Mouse (Mus musculus) kidney, postnatal 14 days (tissue): ENCODE measurements around the gene Lmbr1l.

Source experiments
- DNase-seq: peaks from one replicate; pipeline ENCODE4 v3.0.0; 2022; ENCODE audit warnings: mixed read lengths

Gene Lmbr1l

GRCm38 (mm10) chr15:98868346-98869063, 49.5 kb downstream of the Lmbr1l start:
- DNase-seq, result no peak

- DNase-seq, result peak; percentile 72
Measured at GRCm38 (mm10) chr15:98867321-98867720, 50.7 kb downstream of the Lmbr1l start.

- DNase-seq, result no peak
Measured at GRCm38 (mm10) chr15:98866501-98866900, 51.5 kb downstream of the Lmbr1l start.

- DNase-seq, result no peak
Measured at GRCm38 (mm10) chr15:98865771-98866170, 52.3 kb downstream of the Lmbr1l start.

- DNase-seq, result no peak
Measured at GRCm38 (mm10) chr15:98864951-98865350, 53.1 kb downstream of the Lmbr1l start.

GRCm38 (mm10) chr15:98863451-98863958, 54.5 kb downstream of the Lmbr1l start:
- no peak for DNase-seq

GRCm38 (mm10) chr15:98861701-98862410, 56.2 kb downstream of the Lmbr1l start:
- DNase-seq, result no peak

GRCm38 (mm10) chr15:98860921-98861320, 57.1 kb downstream of the Lmbr1l start:
- DNase-seq, result no peak

GRCm38 (mm10) chr15:98859319-98860043, 58.5 kb downstream of the Lmbr1l start:
- DNase-seq, result no peak

GRCm38 (mm10) chr15:98854214-98854613, 63.8 kb downstream of the Lmbr1l start:
- DNase-seq, result no peak
